In genomic region chr17:37093289-37093688, GRCm38 (mm10) we compare ENCODE assay signal across 25 mouse cellular contexts. TPM values are rescaled to one million over a fixed set of nuclear protein-coding genes. Genes with fewer than 3 reads are reported as not detected.
"Had no signal": no experiment of that assay in that cellular context is flagged by ENCODE, and none has a peak within 500 bp of the region (broad histone marks: within the 10 kb centered on the region; RNA-seq: fewer than 3 reads in every experiment).

No protein-coding gene starts in this region.

- ATAC-seq: liver, postnatal 0 days; lung, postnatal 0 days; midbrain, embryonic 16.5 days had no signal

- H3K4me2 ChIP-seq: lung, embryonic 15.5 days; midbrain, embryonic 12.5 days; neural tube, embryonic 12.5 days; stomach, embryonic 15.5 days had no signal

- H3K27me3 ChIP-seq: lung, embryonic 15.5 days; midbrain, embryonic 12.5 days; neural tube, embryonic 12.5 days; stomach, embryonic 15.5 days had no signal

- H3K36me3 ChIP-seq: lung, embryonic 15.5 days; midbrain, embryonic 12.5 days; neural tube, embryonic 12.5 days; stomach, embryonic 15.5 days had no signal

- H3K4me1 ChIP-seq: lung, embryonic 15.5 days; midbrain, embryonic 12.5 days; neural tube, embryonic 12.5 days; stomach, embryonic 15.5 days had no signal

- H3K4me3 ChIP-seq: lung, embryonic 15.5 days; megakaryocyte, embryonic 14.5 days; midbrain, embryonic 12.5 days; neural tube, embryonic 12.5 days; stomach, embryonic 15.5 days had no signal

- DNase-seq: liver, postnatal 0 days; lung, adult 2 months; lung, postnatal 14 days; lung, postnatal 36 days; midbrain, embryonic 14.5 days; right cerebral cortex, postnatal 14 days; thymus, adult 2 months; thymus, postnatal 25 days; thymus, postnatal 4 days had no signal

- H3K9ac ChIP-seq: liver, postnatal 0 days; lung, embryonic 15.5 days; midbrain, embryonic 12.5 days; neural tube, embryonic 12.5 days; stomach, embryonic 15.5 days had no signal

- H3K9me3 ChIP-seq: lung, embryonic 15.5 days; megakaryocyte, embryonic 14.5 days; midbrain, embryonic 12.5 days; neural tube, embryonic 12.5 days; stomach, embryonic 15.5 days had no signal

- H3K27ac ChIP-seq: lung, embryonic 15.5 days; macrophage; midbrain, embryonic 12.5 days; neural tube, embryonic 12.5 days; stomach, embryonic 15.5 days; stomach, postnatal 0 days had no signal

RNA-seq across cellular contexts. Expression of gene Olfr91, which starts 4.8 kb away (rescaled TPM):
- total RNA-seq: megakaryocyte progenitor cell, adult 5-6 weeks; monocyte, adult 5-6 weeks; neutrophil, adult 5-6 weeks had no signal
- polyA plus RNA-seq: liver, postnatal 0 days; lung, adult 2 months; lung, embryonic 15.5 days; lung, postnatal 0 days; macrophage; midbrain, embryonic 12.5 days; midbrain, embryonic 14.5 days; midbrain, embryonic 16.5 days; neural tube, embryonic 12.5 days; spleen, adult 2 months; stomach, embryonic 15.5 days; stomach, postnatal 0 days; thymus, adult 2 months; urinary bladder, adult 2 months had no signal

RNA-seq across cellular contexts. Expression of gene Olfr90, which starts 5.0 kb away (rescaled TPM):
- total RNA-seq: megakaryocyte progenitor cell, adult 5-6 weeks; monocyte, adult 5-6 weeks; neutrophil, adult 5-6 weeks had no signal
- polyA plus RNA-seq: liver, postnatal 0 days; lung, adult 2 months; lung, embryonic 15.5 days; lung, postnatal 0 days; macrophage; midbrain, embryonic 12.5 days; midbrain, embryonic 14.5 days; midbrain, embryonic 16.5 days; spleen, adult 2 months; stomach, embryonic 15.5 days; stomach, postnatal 0 days; testis, adult 2 months; thymus, adult 2 months; urinary bladder, adult 2 months had no signal

RNA-seq across cellular contexts. Expression of gene Olfr92, which starts 26.6 kb away (rescaled TPM):
- total RNA-seq: megakaryocyte progenitor cell, adult 5-6 weeks; neutrophil, adult 5-6 weeks had no signal
- polyA plus RNA-seq: liver, postnatal 0 days; lung, adult 2 months; lung, embryonic 15.5 days; lung, postnatal 0 days; macrophage; midbrain, embryonic 12.5 days; midbrain, embryonic 14.5 days; midbrain, embryonic 16.5 days; neural tube, embryonic 12.5 days; neural tube, embryonic 14.5 days; spleen, adult 2 months; stomach, embryonic 15.5 days; stomach, postnatal 0 days; testis, adult 2 months; thymus, adult 2 months; urinary bladder, adult 2 months had no signal
